Mouse (Mus musculus) olfactory bulb, adult 2 months (tissue): ENCODE measurements around the gene Ptk6.

Experiments
- CTCF ChIP-seq: fragments of 200-500 bp; IDR thresholded peaks from 2 replicates; pipeline ENCODE4 v1.5.1; 2012; ENCODE audit warnings: low read depth, mild to moderate bottlenecking, low read length, moderate library complexity; ENCODE audit not compliant: insufficient read depth
- POLR2A ChIP-seq: fragments of 200-500 bp; IDR thresholded peaks from 2 replicates; pipeline ENCODE4 v1.6.1; 2012; ENCODE audit warnings: mild to moderate bottlenecking, low read depth, low read length, moderate library complexity; ENCODE audit not compliant: insufficient read depth

DNA sequence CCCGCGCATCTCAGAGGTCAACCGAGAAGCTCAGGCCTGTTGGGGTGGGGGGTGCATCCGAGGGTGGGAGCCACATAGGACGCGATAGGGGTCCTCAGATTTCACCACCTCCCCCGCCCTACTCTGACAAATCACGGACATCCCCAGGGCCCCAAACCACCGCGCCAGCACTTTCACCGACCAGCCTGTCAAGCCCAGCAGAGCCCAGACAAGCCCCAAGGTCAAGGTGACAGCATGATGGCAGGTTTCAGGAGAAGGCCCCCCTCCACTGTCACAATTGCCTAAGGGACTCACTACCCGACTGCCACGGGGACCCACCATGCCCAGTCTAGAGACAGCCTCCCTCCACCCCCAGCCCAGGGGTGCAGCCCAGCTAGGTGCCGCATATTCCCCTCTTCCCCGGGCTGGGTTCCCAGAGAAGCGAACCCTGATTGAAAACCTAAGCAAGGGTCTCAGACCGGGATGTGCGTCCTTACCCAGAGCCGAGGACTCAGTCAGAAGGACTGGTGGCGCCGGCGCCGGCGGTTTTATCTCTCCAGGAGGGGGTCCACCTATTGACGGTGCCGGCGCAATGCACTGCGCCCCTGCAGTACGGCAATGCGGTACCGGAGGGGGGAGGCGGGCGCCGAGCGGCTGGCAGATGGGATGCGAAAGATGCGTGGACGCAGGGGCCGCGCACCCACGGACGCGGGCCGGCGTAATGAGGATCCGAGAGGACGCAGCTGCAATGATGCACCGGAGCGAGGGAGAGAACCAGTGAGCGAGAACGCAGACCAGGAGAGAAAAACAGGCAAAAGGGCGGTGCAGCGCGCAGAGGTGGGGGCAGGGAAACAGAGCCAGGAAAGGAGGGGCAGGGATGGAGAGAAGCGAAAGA, 46.1 kb downstream of the Ptk6 start, which contains the start of gene Eef1a2:
- peak; percentile 83 for TF ChIP-seq POLR2A
- 0 out of 2 replicates have a peak, but pooled peaks have one; percentile 12 for TF ChIP-seq CTCF
